Comparison of ENCODE assay signal across 8 mouse cellular contexts in genomic region chr3:108510716-108511483, GRCm38 (mm10). TPM values are rescaled to one million over a fixed set of nuclear protein-coding genes. Genes with fewer than 3 reads are reported as not detected.
A peak's percentile ranks its signal among the peaks of the same experiment; 100 is the strongest.
DNase-seq lines count a peak whose midpoint lies in the region; ATAC-seq and TF ChIP-seq lines count a peak whose summit lies in the region.

No protein-coding gene starts in this region.

- DNase-seq in kidney, postnatal 10 days, result peak; percentile 22
- DNase-seq in kidney, adult 8-10 months, result no peak
- no peak for DNase-seq in forebrain, embryonic 10.5 days (ENCODE audit: extremely low spot score, low spot score)
- DNase-seq in hindbrain, postnatal 0 days (ENCODE audit: low spot score), result peak; percentile 87
- DNase-seq in heart, adult 8-10 months (ENCODE audit: low spot score), result no peak
- DNase-seq in cerebellum, adult 9-10 months, result no peak
- no peak for DNase-seq in gastrocnemius, adult 18-20 months (ENCODE audit: low spot score)

- no peaks in the 10 kb centered on the region for H3K27me3 ChIP-seq in forebrain, embryonic 10.5 days (ENCODE audit: poor library complexity, severe bottlenecking)
- no peaks in the 10 kb centered on the region for H3K27me3 ChIP-seq in hindbrain, postnatal 0 days (ENCODE audit: insufficient read depth, low read length)
- H3K27me3 ChIP-seq in midbrain, embryonic 12.5 days, result no peaks in the 10 kb centered on the region

- TF ChIP-seq CTCF in hindbrain, postnatal 0 days (IDR thresholded peaks at IDR 0.05; ENCODE audit: low read depth), result no peak

- H3K4me3 ChIP-seq in forebrain, embryonic 10.5 days, result no peak overlapping the region
- no peak overlapping the region for H3K4me3 ChIP-seq in hindbrain, postnatal 0 days (ENCODE audit: low read length)
- no peak overlapping the region for H3K4me3 ChIP-seq in midbrain, embryonic 12.5 days

- H3K9me3 ChIP-seq in forebrain, embryonic 10.5 days, result no peaks in the 10 kb centered on the region
- H3K9me3 ChIP-seq in hindbrain, postnatal 0 days (ENCODE audit: low read length), result no peaks in the 10 kb centered on the region
- no peaks in the 10 kb centered on the region for H3K9me3 ChIP-seq in midbrain, embryonic 12.5 days

- H3K4me2 ChIP-seq in hindbrain, postnatal 0 days (ENCODE audit: low read depth, low read length), result peak overlapping the region; percentile 33; the same call in 1 of the 2 replicates
- no peak overlapping the region for H3K4me2 ChIP-seq in midbrain, embryonic 12.5 days (replicated peaks)

- H3K27ac ChIP-seq in forebrain, embryonic 10.5 days, result peak overlapping the region; percentile 65
- H3K27ac ChIP-seq in hindbrain, postnatal 0 days, result peak overlapping the region; percentile 32; the same call in 1 of the 2 replicates
- H3K27ac ChIP-seq in midbrain, embryonic 12.5 days (replicated peaks), result peak overlapping the region; percentile 35; the same call in 1 of the 2 replicates

- peak; percentile 74 for ATAC-seq in hindbrain, postnatal 0 days
- 0 out of 2 replicates have a peak, but pooled peaks have one; percentile 54 for ATAC-seq in midbrain, embryonic 12.5 days (ENCODE audit: low FRiP score, low read depth)

- H3K9ac ChIP-seq in hindbrain, postnatal 0 days (replicated peaks; ENCODE audit: low read length), result no peak overlapping the region
- H3K9ac ChIP-seq in midbrain, embryonic 12.5 days (replicated peaks), result 0 out of 2 replicates have a peak overlapping the region, but pooled peaks have one; percentile 28

- peaks cover 32% of the 10 kb centered on the region for H3K4me1 ChIP-seq in forebrain, embryonic 10.5 days
- H3K4me1 ChIP-seq in hindbrain, postnatal 0 days (ENCODE audit: insufficient read depth, low read length), result peaks cover 6% of the 10 kb centered on the region
- H3K4me1 ChIP-seq in midbrain, embryonic 12.5 days, result peaks cover 15% of the 10 kb centered on the region

- WGBS in forebrain, embryonic 10.5 days, result 21% methylated on average over 9 of the region's 9 CpGs
- 10% methylated on average over 9 of the region's 9 CpGs for WGBS in hindbrain, postnatal 0 days
- 15% methylated on average over 9 of the region's 9 CpGs for WGBS in midbrain, embryonic 12.5 days

- no peaks in the 10 kb centered on the region for H3K36me3 ChIP-seq in forebrain, embryonic 10.5 days (replicated peaks)
- no peaks in the 10 kb centered on the region for H3K36me3 ChIP-seq in hindbrain, postnatal 0 days (ENCODE audit: insufficient read depth, low read length)
- no peaks in the 10 kb centered on the region for H3K36me3 ChIP-seq in midbrain, embryonic 12.5 days

RNA-seq across cellular contexts. Expression of gene 1700013F07Rik, which starts 23.1 kb away (rescaled TPM):
- 0.29 and 0.42 TPM in 2 replicates for polyA plus RNA-seq in forebrain, embryonic 10.5 days (2016; fragmentation: Nextera tagmentation; extraction: Ambion mirVana)
- 1.3 and 6.7 TPM in 2 replicates for total RNA-seq in hindbrain, postnatal 0 days (2014; rRNA removed)
- 3.1 and 3.2 TPM in 2 replicates for polyA plus RNA-seq in hindbrain, postnatal 0 days (2015; fragmentation: Nextera tagmentation; extraction: Ambion mirVana)
- 0.45 and 0.56 TPM in 2 replicates for polyA plus RNA-seq in midbrain, embryonic 12.5 days (2016; fragmentation: Nextera tagmentation; extraction: Ambion mirVana)
- not detected for total RNA-seq in heart, adult 8-10 months (2022)
- total RNA-seq in gastrocnemius, adult 18-20 months (2021), result not detected

RNA-seq across cellular contexts. Expression of gene 5330417C22Rik, which starts 25.4 kb away (rescaled TPM):
- 1.1 and 1.2 TPM in 2 replicates for polyA plus RNA-seq in forebrain, embryonic 10.5 days (2016; fragmentation: Nextera tagmentation; extraction: Ambion mirVana)
- 10.2 and 10.7 TPM in 2 replicates for total RNA-seq in hindbrain, postnatal 0 days (2014; rRNA removed)
- polyA plus RNA-seq in hindbrain, postnatal 0 days (2015; fragmentation: Nextera tagmentation; extraction: Ambion mirVana), result 13.5 and 17.3 TPM in 2 replicates
- 4.2 and 4.9 TPM in 2 replicates for polyA plus RNA-seq in midbrain, embryonic 12.5 days (2016; fragmentation: Nextera tagmentation; extraction: Ambion mirVana)
- under 1 TPM in 2 of 4 experiments, not detected in 2; 0.16 to 0.20 TPM for total RNA-seq in heart, adult 8-10 months (2022)
- not detected for total RNA-seq in gastrocnemius, adult 18-20 months (2021)

RNA-seq across cellular contexts. Expression of gene Tmem167b, which starts 51.4 kb away (rescaled TPM):
- 36.9 and 37.9 TPM in 2 replicates for polyA plus RNA-seq in forebrain, embryonic 10.5 days (2016; fragmentation: Nextera tagmentation; extraction: Ambion mirVana)
- total RNA-seq in hindbrain, postnatal 0 days (2014; rRNA removed), result 31.9 and 38.9 TPM in 2 replicates
- 38.9 and 41.4 TPM in 2 replicates for polyA plus RNA-seq in hindbrain, postnatal 0 days (2015; fragmentation: Nextera tagmentation; extraction: Ambion mirVana)
- 59.6 and 66.4 TPM in 2 replicates for polyA plus RNA-seq in midbrain, embryonic 12.5 days (2016; fragmentation: Nextera tagmentation; extraction: Ambion mirVana)
- total RNA-seq in heart, adult 8-10 months (2022), result 10 to 100 TPM; 28.6 to 29.7 (median 29.1) TPM
- 10 to 100 TPM; 12.7 to 14.1 TPM for total RNA-seq in gastrocnemius, adult 18-20 months (2021)

Comparison
In these comparisons a context has a peak if more than half of its experiments do, and no peak if none do; other contexts are left out.
1. DNase-seq: peak in kidney, postnatal 10 days (single experiment) and hindbrain, postnatal 0 days (single experiment); none in kidney, adult 8-10 months (0 of 2), forebrain, embryonic 10.5 days (single experiment), heart, adult 8-10 months (single experiment), cerebellum, adult 9-10 months (single experiment) and gastrocnemius, adult 18-20 months (single experiment).
2. Peak in every context shown above with its lines, with median percentiles within 50 percentile points of each other: H3K27ac ChIP-seq.